Mouse (Mus musculus) T-helper 1 cell (primary cell): Measurements from ENCODE around the gene Selenos.

ENCODE experiments used
- in situ Hi-C: fragments of 300-600 bp; cut with MboI, MseI; formaldehyde crosslinking; loops from one replicate; pipeline ENCODE4 v1.15.1; 2025; ENCODE audit warnings: high pct_unique_total_duplicates

Selenos gene

DNA sequence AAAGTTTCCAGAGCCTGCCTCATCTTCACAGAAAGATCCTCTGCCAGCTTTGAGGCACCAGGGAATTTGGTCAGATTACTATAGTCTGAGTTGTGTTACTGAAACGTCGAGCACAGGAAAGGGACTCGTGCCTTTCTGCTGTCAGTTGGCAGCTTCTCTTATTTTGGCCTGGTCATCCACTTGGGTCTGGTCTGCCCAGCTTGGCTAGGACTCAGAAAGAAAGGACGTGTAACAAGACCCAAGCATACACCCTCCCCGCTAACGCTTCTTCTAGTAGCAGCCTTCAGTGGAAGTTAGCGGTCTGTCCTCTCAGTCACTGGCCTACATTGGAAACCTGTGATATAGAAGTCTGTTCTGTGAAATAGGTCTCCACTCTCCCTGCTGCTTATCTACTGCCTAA is 5.1 kb downstream of the Selenos start:
- in situ Hi-C loops: no loop called here

DNA sequence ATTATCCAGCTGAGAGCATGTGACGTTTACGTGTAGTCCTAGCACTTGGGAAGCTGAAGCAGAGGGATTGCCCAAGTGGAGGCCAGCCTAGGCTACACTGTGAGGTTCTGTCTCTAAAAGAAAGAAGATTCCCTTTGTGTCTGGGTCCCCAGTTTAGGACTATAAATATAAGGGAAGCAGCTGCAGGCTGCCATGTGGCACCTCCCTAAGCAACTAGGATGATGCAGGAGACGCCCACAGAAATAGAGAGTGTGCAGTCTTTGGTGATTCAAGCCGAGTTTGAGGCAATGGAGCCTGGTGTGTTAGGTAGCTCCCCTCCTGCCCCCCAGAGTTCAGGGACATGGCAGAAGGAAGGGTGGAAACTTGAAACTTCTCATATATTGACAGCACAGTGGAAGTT is 8.2 kb downstream of the Selenos start:
- in situ Hi-C loops: no loop called here

DNA sequence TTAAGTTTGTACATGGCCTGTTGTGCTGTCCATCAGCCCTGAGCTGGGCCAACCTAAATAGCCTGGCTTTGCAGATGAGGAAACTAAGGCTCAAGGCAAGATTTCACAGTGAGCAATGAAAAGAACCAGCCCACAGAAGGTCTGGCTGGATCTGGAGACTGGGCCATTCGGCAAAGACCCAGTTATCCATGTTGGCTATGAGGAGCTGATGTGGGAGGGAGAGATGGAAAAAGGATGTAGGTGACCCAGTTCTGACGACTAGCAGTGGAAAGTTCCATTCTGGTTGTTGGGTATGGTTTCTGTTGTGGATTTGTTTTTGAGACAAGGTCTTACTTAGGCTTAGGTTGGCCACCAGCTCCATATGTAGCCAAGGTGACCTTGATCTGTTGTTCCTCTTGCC is 8.6 kb downstream of the Selenos start:
- in situ Hi-C loops: no loop called here

- in situ Hi-C loops: no loop called here
Observed at GRCm38 (mm10) chr7:66090676-66091190, 11.3 kb downstream of the Selenos start.

DNA sequence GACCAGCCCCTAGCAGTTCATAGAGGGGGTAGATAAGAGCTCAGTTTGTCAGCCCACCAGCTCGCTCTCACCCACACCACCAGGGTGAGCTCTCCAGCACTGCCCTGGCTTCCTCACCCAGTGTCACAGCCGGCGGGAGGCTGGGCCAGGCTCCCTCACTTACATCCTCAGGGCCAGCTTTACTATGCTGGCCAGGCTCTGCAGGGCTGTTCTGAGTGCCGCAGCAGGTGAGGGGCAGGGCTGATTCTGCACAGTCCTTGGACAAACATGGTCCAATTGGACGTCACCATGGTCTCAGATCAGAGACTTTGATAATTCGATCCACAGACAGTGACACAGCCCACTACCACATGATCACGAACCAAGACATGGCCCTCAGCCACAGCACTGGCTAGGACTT is 12.1 kb downstream of the Selenos start:
- in situ Hi-C loops: no loop called here

DNA sequence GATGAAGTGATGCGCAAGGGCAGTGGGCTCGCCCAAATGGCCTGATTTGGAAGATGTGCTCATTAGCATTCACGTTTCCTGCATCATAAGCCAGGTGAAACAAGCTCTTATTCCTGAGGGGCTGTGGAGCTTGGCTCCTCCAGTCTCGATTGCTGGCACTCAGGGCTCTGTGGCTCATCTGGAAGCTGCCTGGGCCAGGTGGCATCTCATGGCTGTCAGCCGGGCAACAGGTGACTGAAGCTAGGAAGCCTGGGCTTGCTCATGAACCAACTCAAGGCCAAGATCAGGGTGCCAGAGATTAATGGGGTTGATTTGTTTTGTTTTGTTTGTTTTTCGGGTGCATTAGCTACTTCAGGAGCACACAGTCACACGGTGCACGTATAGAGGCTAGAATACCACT is 13.2 kb downstream of the Selenos start:
- in situ Hi-C loops: no loop called here

DNA sequence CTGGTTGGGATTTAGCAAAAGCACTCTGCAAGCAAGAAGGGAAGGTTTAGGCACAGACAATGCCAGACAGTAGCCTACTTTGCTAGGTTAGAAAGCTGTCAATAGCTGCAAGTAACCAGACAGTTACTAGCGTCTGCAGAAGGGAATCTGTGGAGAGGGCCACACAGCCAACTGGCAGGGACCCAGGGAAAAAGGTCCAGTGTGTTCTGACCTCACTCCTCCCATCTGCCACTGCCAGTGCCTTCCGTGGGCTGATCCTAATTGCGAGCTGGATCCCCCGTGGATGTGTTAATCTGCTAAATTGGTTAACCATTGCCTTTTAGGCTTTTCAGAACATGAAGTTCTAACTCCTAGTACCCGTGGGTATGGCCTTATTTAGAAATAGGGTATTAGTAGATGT is 14.7 kb downstream of the Selenos start:
- in situ Hi-C loops: no loop called here

GRCm38 (mm10) chr7:66098803-66099202 is 19.4 kb downstream of the Selenos start:
- in situ Hi-C loops: loop anchor here (5.0 kb wide), 3 partner anchors 88 to 588 kb away; partner anchors contain the start of genes Asb7 and Lins1

- in situ Hi-C loops: loop anchor here (5.0 to 25.0 kb wide), 3 partner anchors 160 to 560 kb away; no protein-coding TSS in a partner anchor
Observed at GRCm38 (mm10) chr7:66101866-66102265, 22.4 kb downstream of the Selenos start.

- in situ Hi-C loops: loop anchor here (5.0 to 25.0 kb wide), 3 partner anchors 158 to 558 kb away; no protein-coding TSS in a partner anchor
Observed at GRCm38 (mm10) chr7:66104531-66104930, 25.1 kb downstream of the Selenos start.

DNA sequence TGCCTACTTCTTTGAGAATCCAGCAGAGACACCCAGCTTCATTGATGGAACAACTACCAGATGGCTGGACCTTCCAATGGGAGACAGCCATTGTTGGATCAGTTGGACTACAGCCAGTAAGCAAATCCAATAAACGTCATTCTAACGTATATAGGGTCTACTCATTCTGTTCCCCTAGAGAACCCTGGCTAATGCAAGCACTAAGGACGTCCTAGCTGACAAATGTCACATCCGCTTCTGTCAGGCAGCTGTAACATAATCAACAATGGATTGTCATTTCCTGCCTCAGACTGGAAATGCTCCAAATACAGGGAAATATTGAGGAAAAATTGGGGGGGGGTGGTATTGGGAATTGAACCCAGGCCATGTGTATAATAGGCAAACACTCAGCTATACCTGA is 26.3 kb downstream of the Selenos start:
- in situ Hi-C loops: loop anchor here (25.0 kb wide), 1 partner anchor 157 kb away; no protein-coding TSS in a partner anchor

- in situ Hi-C loops: loop anchor here (25.0 kb wide), 1 partner anchor 156 kb away; no protein-coding TSS in a partner anchor
Observed at GRCm38 (mm10) chr7:66106581-66107056, 27.2 kb downstream of the Selenos start.

DNA sequence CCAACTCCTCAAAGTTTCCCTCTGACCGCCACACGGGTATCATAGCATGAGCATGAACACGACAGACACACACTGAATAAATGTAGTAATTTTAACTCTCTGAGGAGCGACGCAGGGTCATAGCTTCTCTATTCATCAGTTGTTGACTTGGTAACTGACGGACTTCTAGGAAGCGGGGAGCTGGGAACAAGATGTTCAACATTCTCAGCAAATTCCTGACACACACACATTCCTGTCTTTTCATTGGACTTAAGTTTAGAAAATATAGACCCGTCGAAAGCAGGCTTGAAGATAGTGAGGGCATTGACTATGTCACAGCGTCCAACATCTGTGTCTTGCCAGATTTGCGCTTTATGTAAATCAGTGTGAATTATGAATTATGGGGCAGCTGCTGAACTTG is 27.8 kb downstream of the Selenos start:
- in situ Hi-C loops: loop anchor here (25.0 kb wide), 1 partner anchor 155 kb away; no protein-coding TSS in a partner anchor

GRCm38 (mm10) chr7:66107930-66108329 is 28.5 kb downstream of the Selenos start:
- in situ Hi-C loops: loop anchor here (25.0 kb wide), 1 partner anchor 154 kb away; no protein-coding TSS in a partner anchor

DNA sequence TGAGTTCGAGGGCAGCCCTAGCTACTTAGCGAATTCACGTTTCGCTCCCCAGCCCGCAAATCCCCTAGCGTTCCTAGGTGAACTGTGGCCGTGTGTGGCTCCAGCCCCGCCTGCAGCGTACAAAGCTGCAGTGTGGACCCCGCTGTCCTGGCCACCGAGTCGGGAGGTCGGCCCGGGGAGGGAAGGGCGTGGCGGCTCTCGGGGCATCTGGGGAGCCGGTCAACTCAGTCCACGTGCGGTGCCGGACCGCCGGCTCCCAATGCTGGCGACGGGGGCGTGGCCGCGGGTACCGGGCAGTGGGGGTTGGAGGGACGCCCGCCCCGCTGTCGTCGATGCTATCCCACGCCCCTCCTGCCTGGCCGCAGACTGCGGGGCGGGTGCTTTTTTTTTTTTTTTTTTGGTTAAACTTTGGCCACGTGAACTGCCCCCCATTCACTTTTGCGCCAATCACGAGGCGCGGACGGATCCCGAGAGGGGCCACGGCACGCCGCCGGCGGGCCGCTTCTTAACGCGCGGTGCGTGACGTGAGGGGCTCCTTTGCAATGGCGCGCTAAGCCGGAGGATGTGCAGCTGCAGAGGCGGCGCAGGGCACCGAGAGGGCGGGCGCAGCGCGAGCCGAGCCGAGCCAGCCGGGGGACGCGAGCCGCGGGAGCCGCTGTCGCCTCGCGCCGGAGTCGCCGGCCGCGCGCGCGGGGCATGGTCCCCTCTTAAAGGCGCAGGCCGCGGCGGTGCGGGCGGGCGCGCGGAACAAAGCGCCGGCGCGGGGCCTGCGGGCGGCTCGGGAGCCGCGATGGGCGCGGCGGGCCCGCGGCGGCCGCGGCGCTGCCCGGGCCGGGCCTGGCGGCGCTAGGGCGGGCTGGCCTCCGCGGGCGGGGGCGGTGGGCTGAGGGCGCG is 29.8 kb downstream of the Selenos start, which contains the start of gene Chsy1:
Chsy1 (plus strand) TSS at position 555 of the 894 bp plus-strand sequence.
- in situ Hi-C loops: loop anchor here (25.0 kb wide), 1 partner anchor 153 kb away; no protein-coding TSS in a partner anchor

DNA sequence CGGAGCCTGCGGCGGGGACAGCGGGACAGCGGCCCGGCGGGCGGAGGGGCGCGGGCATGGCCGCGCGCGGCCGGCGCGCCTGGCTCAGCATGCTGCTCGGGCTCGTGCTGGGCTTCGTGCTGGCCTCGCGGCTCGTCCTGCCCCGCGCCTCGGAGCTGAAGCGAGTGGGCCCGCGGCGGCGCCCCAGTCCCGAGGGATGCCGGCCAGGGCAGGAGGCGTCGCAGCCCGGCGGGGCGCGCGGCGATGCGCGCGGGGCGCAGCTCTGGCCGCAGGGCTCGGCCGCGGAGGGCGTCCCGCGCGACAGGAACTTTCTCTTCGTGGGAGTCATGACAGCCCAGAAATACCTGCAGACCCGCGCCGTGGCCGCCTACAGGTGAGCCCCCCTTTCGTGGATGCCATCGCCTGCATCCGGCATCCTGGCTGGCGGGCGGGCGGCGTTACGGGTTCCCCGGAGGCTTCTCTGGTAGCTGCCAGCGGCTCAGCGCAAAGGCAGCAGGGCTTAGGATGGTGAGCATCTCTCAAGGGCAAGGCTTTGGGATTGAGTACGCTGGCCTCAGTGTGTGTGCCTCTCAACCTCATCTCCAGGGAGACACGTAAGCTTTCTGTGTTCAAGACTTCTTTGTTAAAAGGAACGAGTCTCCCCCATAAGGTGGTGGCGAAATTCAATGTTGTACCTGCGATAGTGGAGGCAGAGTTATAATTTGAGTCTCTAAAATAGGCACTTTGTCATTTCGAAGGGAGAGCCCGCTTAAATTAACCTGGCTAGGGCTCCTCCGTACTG is 30.6 kb downstream of the Selenos start:
- in situ Hi-C loops: loop anchor here (25.0 kb wide), 1 partner anchor 152 kb away; no protein-coding TSS in a partner anchor

GRCm38 (mm10) chr7:66110636-66111112 is 31.2 kb downstream of the Selenos start:
- in situ Hi-C loops: loop anchor here (25.0 kb wide), 1 partner anchor 152 kb away; no protein-coding TSS in a partner anchor

GRCm38 (mm10) chr7:66111211-66111610 is 31.8 kb downstream of the Selenos start:
- in situ Hi-C loops: loop anchor here (25.0 kb wide), 1 partner anchor 151 kb away; no protein-coding TSS in a partner anchor

DNA sequence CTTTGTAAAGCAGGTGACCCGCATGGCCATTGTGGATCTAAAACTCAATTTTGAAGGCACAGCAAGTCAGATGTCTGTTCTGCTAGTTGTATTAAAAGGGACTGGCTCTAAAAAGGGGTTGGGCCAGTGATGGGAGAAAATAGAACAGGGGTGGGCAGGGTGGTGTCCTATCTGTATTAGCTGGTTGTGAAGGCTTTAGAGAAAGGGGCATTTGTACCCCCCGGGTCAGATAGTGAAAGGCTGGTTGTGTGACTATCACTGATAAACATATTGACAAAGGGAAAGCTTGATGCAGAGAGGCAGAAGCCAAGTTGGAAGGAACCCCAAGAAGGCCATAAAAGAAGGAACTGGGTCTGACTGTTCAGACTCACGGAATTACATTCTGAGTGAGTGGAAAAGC is 34.1 kb downstream of the Selenos start:
- in situ Hi-C loops: loop anchor here (25.0 kb wide), 1 partner anchor 149 kb away; no protein-coding TSS in a partner anchor

DNA sequence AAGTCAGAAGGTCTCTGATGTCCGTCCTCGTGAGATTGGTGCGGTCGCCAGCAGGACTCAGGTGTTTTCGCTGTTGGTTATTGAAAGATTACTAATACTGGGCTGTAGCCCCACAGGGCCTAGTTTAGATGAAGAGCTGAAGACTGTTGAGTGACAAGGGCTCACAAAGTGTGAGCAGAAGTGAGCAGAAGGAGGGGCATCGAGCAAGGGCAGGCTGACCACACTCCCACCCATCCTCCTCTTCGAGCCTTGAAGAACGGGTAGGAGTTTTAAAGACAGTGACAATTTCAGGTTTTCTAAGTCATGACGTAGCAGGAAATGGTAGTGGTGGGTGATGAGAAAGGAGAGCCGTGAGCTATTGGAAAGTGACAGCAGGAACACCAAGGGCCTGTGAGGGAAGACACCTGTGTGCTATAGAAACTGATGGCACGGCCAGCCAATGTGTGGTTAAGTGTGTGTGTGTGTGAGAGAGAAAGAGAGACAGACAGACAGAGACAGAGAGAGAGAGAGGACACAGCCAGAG is 36.4 kb downstream of the Selenos start:
- in situ Hi-C loops: loop anchor here (25.0 kb wide), 1 partner anchor 146 kb away; no protein-coding TSS in a partner anchor
